Mouse (Mus musculus): ENCODE results near the gene Ceacam3. TPM values are rescaled to one million over a fixed set of nuclear protein-coding genes. Genes with fewer than 3 reads are reported as not detected.
"Not testable (repeated sequence)": the region's sequence is repeated elsewhere in the genome, so short reads cannot be mapped to it uniquely, and the experiment has no call there.

The Ceacam3 gene
- polyA plus RNA-seq (2014; fragmentation: Nextera tagmentation; extraction: Ambion mirVana), result not detected in 2 replicates

DNA sequence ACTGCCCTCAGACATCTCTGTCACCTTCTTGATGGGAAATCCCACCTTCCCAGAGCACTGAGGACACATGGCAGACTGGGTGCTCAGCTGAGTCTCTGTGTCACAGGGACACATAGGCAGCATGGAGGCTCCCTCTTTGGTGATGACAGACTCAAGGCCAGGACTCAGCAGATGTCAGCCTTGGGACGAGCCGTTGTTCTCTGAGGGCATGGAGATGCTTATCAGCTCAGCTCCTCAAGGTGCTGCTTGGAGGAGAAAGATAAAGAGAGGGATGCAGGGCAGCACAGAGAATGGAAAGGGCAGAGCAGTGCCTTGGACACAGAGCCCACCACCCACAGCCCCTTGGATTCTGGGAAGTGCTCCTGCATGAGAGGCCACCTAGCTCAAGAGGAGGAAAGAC lies at the start of gene Ceacam3:
TSS of gene Ceacam3 (plus strand) at position 352 of the 400 bp plus-strand sequence.
- Histone ChIP-seq H3K27ac (ENCODE audit: low read depth, low read length) (no peak within 1 kb of the TSS), H3K4me1 (ENCODE audit: control insufficient read depth, insufficient read depth, low read length) (no peaks in the 10 kb centered on the region), H3K9ac (ENCODE audit: low read depth, low read length) (no peak within 1 kb of the TSS), H3K27me3 (ENCODE audit: control insufficient read depth, insufficient read depth, low read length) (no peaks in the 10 kb centered on the region), H3K36me3 (ENCODE audit: control insufficient read depth, insufficient read depth, low read length) (no peaks in the 10 kb centered on the region), H3K4me2 (no peak within 1 kb of the TSS), H3K4me3 (ENCODE audit: low read depth, low read length) (no peak within 1 kb of the TSS), H3K9me3 (replicated peaks; ENCODE audit: control insufficient read depth, low read length) (no peaks in the 10 kb centered on the region; the same call in 1 of the 2 replicates)
- no peak for ATAC-seq (replicated peaks; ENCODE audit: insufficient number of reproducible peaks, low FRiP score, low TSS enrichment)
- 69% methylated on average over 2 of the region's 2 CpGs for WGBS (ENCODE audit: insufficient replicate concordance)

DNA sequence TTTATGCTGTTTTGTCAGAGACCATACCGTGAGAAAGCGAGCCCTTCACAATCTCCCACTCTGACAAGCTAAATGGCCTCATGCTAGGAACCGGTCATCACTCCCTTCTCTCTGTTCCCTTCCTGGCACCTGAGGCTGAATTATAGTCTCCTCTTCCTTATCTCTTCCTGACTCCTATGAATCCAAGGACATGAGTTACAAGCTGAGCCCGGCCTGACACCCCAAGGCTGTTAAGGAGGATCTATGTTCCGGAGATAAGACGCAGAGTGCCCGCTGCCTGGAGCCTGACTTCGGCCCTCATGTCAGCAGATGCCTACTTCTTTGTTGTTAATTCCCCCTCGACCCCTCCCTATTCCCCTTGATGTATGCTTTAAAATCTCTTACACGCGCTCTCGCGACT lies 48.5 kb upstream of the Ceacam3 start:
- H3K27me3 ChIP-seq (ENCODE audit: control insufficient read depth, insufficient read depth, low read length); H3K27ac ChIP-seq (ENCODE audit: low read depth, low read length); H3K4me3 ChIP-seq (ENCODE audit: low read depth, low read length); H3K36me3 ChIP-seq (ENCODE audit: control insufficient read depth, insufficient read depth, low read length); H3K9me3 ChIP-seq (replicated peaks; ENCODE audit: control insufficient read depth, low read length); ATAC-seq (replicated peaks; ENCODE audit: insufficient number of reproducible peaks, low FRiP score, low TSS enrichment); H3K9ac ChIP-seq (ENCODE audit: low read depth, low read length); H3K4me2 ChIP-seq; H3K4me1 ChIP-seq (ENCODE audit: control insufficient read depth, insufficient read depth, low read length): not testable (repeated sequence)
- 83% methylated on average over 13 of the region's 13 CpGs for WGBS (ENCODE audit: insufficient replicate concordance)

DNA sequence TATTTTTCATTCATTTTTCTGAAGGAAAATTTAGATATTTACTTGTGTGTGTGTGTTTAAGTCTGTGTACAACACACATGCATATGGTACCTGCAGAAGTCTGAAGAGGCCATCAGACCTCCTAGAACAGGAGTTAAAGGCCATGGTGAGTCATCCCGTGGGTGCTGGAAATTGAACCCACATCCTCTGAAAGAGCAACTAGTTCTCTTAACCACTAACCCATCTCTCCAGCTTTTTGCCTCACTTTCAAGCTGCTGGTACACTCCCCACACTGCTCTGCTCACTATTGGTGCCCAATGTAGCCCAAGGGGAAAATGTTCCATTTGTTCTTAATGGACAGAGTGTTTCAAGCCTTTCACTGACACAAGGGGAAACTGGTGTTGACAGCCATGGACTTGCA lies 14.8 kb upstream of the Ceacam3 start:
- Histone ChIP-seq H3K9me3 (replicated peaks; ENCODE audit: control insufficient read depth, low read length) (no peaks in the 10 kb centered on the region), H3K27ac (ENCODE audit: low read depth, low read length) (no peak overlapping the region)
- 70% methylated on average over 1 of the region's 1 CpGs for WGBS (ENCODE audit: insufficient replicate concordance)

DNA sequence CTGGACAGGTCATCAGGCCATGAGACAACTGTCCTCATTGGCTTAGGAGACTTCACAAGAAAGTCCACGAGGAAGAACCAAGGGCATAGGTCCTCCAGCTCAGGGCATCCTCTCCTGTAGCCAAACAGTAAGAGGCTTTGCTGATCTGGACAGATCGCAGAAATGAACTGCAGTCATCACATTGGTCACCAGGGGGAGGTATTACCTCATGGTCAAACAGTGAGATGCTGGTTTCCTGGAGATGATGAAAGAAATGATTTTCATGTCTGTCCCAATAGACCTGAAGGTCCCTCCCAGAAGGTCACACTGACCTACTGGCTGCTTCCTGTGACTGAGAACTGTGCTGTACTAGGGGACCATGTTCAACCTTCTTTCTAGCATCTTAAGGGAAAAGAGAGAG lies 5.6 kb downstream of the Ceacam3 start:
- no peak for ATAC-seq (replicated peaks; ENCODE audit: insufficient number of reproducible peaks, low FRiP score, low TSS enrichment)
- no peak overlapping the region for H3K9ac ChIP-seq (ENCODE audit: low read depth, low read length)
- WGBS (ENCODE audit: insufficient replicate concordance), result 38% methylated on average over 2 of the region's 2 CpGs
- no peak overlapping the region for H3K27ac ChIP-seq (ENCODE audit: low read depth, low read length)
- H3K9me3 ChIP-seq (replicated peaks; ENCODE audit: control insufficient read depth, low read length), result no peaks in the 10 kb centered on the region; the same call in none of the 2 replicates
- no peaks in the 10 kb centered on the region for H3K4me1 ChIP-seq (ENCODE audit: control insufficient read depth, insufficient read depth, low read length)
- no peak overlapping the region for H3K4me3 ChIP-seq (ENCODE audit: low read depth, low read length)
- no peak overlapping the region for H3K4me2 ChIP-seq
- H3K36me3 ChIP-seq (ENCODE audit: control insufficient read depth, insufficient read depth, low read length), result no peaks in the 10 kb centered on the region
- no peaks in the 10 kb centered on the region for H3K27me3 ChIP-seq (ENCODE audit: control insufficient read depth, insufficient read depth, low read length)

More for the DNA sequence above, 14.8 kb upstream of the Ceacam3 start:
- no peaks in the 10 kb centered on the region for H3K36me3 ChIP-seq (ENCODE audit: control insufficient read depth, insufficient read depth, low read length)
- no peak overlapping the region for H3K4me3 ChIP-seq (ENCODE audit: low read depth, low read length)
- H3K4me1 ChIP-seq (ENCODE audit: control insufficient read depth, insufficient read depth, low read length), result no peaks in the 10 kb centered on the region
- no peak overlapping the region for H3K9ac ChIP-seq (ENCODE audit: low read depth, low read length)
- ATAC-seq (replicated peaks; ENCODE audit: insufficient number of reproducible peaks, low FRiP score, low TSS enrichment), result no peak
- no peak overlapping the region for H3K4me2 ChIP-seq
- no peaks in the 10 kb centered on the region for H3K27me3 ChIP-seq (ENCODE audit: control insufficient read depth, insufficient read depth, low read length)

DNA sequence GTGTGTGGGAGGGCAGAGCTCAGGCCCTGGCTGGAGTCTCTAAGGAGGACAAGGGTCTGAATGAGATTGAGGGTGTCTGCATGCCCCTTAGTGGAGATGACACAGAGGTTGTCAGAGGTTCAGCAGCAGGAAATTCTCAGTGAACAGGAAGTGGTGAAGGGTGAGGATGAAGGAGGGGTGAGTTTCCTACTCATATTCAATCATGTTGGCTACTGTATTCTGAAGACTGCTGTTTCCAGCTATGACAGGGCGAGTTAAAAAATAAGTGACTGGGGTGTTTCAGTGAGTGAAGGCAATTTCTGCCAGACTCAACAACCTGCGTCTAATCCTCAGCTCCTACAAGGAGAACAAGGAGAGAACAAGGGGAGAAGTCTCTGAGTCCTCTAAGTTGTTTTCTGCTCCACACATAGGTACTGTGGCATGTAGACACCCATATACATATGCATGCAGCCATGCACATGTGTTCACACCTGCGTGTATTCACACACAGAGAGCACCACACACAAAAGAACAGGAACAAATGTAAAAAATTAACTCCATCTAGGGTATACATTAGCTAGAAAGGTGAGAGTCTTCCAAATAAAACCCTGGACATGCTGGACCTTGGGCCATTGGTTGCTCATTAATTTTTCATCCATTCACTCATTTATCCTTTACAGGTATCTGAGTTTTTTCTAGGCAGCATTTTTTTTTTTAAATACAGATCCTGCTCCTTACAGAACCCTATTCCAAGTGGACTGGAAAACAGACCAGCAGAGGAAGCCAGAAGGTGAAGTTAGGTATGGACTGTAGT lies 7.0 kb downstream of the Ceacam3 start:
- 61% methylated on average over 3 of the region's 3 CpGs for WGBS (ENCODE audit: insufficient replicate concordance)
- no peak overlapping the region for H3K4me2 ChIP-seq
- H3K4me1 ChIP-seq (ENCODE audit: control insufficient read depth, insufficient read depth, low read length), result no peaks in the 10 kb centered on the region
- no peaks in the 10 kb centered on the region; the same call in none of the 2 replicates for H3K9me3 ChIP-seq (replicated peaks; ENCODE audit: control insufficient read depth, low read length)
- ATAC-seq (replicated peaks; ENCODE audit: insufficient number of reproducible peaks, low FRiP score, low TSS enrichment), result no peak
- H3K36me3 ChIP-seq (ENCODE audit: control insufficient read depth, insufficient read depth, low read length), result no peaks in the 10 kb centered on the region
- H3K27ac ChIP-seq (ENCODE audit: low read depth, low read length), result no peak overlapping the region
- H3K4me3 ChIP-seq (ENCODE audit: low read depth, low read length), result no peak overlapping the region
- no peaks in the 10 kb centered on the region for H3K27me3 ChIP-seq (ENCODE audit: control insufficient read depth, insufficient read depth, low read length)
- no peak overlapping the region for H3K9ac ChIP-seq (ENCODE audit: low read depth, low read length)

DNA sequence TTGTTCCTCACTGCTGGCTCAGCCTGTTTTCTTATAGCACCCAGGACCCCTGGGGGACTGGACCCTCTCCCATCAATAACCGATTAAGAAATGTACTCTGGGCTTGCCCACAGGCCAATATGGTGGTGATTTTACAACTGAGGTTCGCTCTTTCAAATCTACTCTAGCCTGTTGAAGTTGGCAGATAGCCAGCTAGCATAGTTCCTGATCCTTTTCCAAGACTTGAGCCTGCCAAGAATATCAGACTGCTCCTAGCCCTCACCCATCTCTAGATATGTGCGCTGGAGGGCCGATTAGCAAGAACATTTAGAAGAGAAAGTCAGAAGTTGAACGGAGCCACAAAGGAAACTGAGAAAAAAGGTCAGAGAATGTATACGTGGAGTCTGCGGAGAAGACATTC lies 8.9 kb downstream of the Ceacam3 start:
- no peak overlapping the region for H3K27ac ChIP-seq (ENCODE audit: low read depth, low read length)
- H3K4me3 ChIP-seq (ENCODE audit: low read depth, low read length), result no peak overlapping the region
- no peaks in the 10 kb centered on the region for H3K4me1 ChIP-seq (ENCODE audit: control insufficient read depth, insufficient read depth, low read length)
- H3K27me3 ChIP-seq (ENCODE audit: control insufficient read depth, insufficient read depth, low read length), result no peaks in the 10 kb centered on the region
- no peaks in the 10 kb centered on the region; the same call in none of the 2 replicates for H3K9me3 ChIP-seq (replicated peaks; ENCODE audit: control insufficient read depth, low read length)
- no peak for ATAC-seq (replicated peaks; ENCODE audit: insufficient number of reproducible peaks, low FRiP score, low TSS enrichment)
- H3K36me3 ChIP-seq (ENCODE audit: control insufficient read depth, insufficient read depth, low read length), result no peaks in the 10 kb centered on the region
- no peak overlapping the region for H3K9ac ChIP-seq (ENCODE audit: low read depth, low read length)
- 63% methylated on average over 7 of the region's 7 CpGs for WGBS (ENCODE audit: insufficient replicate concordance)
- H3K4me2 ChIP-seq, result no peak overlapping the region

DNA sequence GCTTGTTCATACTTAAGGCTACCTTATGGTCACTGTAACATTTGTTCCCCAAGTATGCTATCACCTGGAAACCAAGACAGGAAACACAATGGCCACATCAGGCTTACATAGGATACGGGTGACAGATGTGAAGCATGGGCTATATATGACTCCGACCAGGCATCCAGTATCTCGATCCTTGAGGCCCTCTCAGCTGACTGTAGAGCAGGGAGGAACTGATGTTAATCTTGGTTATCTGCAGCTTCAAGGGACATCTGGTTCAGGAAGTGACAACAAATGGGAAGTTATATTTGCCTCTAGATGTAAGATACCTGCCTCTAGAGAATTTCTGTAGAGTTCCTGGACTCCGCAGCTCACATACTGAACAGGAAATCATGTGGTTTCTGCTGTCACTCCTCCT lies 21.7 kb downstream of the Ceacam3 start:
- WGBS (ENCODE audit: insufficient replicate concordance), result 69% methylated on average over 4 of the region's 4 CpGs
- H3K27ac ChIP-seq (ENCODE audit: low read depth, low read length), result no peak overlapping the region
- H3K4me2 ChIP-seq, result no peak overlapping the region

DNA sequence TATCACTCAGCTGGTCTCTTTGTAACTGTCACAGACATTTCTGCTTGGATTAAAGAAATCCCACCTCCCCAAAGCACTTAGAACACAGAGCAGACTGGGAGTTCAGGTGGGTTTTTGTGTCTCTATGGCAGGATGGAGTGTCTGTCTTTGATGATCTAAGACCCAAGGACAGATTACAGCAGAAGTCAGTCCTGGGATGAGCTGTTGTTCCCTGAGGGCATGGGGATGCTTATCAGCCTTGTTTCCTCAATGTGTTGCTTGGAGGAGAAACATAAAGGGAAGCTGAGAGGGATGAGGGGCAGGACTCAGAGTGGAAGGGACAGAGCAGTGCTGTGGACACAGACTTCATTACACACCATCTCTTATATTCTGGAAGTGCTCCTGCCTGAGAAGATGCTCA lies 53.1 kb downstream of the Ceacam3 start, which contains the start of gene Psg29:
TSS of gene Psg29 (plus strand) at position 301 of the 400 bp plus-strand sequence.
- ATAC-seq (replicated peaks; ENCODE audit: insufficient number of reproducible peaks, low FRiP score, low TSS enrichment), result no peak

More for the DNA sequence above, 21.7 kb downstream of the Ceacam3 start:
- H3K9ac ChIP-seq (ENCODE audit: low read depth, low read length), result no peak overlapping the region
- no peak for ATAC-seq (replicated peaks; ENCODE audit: insufficient number of reproducible peaks, low FRiP score, low TSS enrichment)
- H3K9me3 ChIP-seq (replicated peaks; ENCODE audit: control insufficient read depth, low read length), result peaks cover 13% of the 10 kb centered on the region
- H3K36me3 ChIP-seq (ENCODE audit: control insufficient read depth, insufficient read depth, low read length), result no peaks in the 10 kb centered on the region
- no peak overlapping the region for H3K4me3 ChIP-seq (ENCODE audit: low read depth, low read length)
- no peaks in the 10 kb centered on the region for H3K27me3 ChIP-seq (ENCODE audit: control insufficient read depth, insufficient read depth, low read length)
- no peaks in the 10 kb centered on the region for H3K4me1 ChIP-seq (ENCODE audit: control insufficient read depth, insufficient read depth, low read length)

More for the DNA sequence above, 53.1 kb downstream of the Ceacam3 start, which contains the start of gene Psg29:
- Histone ChIP-seq H3K4me1 (ENCODE audit: control insufficient read depth, insufficient read depth, low read length) (no peaks in the 10 kb centered on the region), H3K4me2 (no peak within 1 kb of the TSS), H3K27me3 (ENCODE audit: control insufficient read depth, insufficient read depth, low read length) (no peaks in the 10 kb centered on the region), H3K4me3 (ENCODE audit: low read depth, low read length) (no peak within 1 kb of the TSS), H3K9ac (ENCODE audit: low read depth, low read length) (no peak within 1 kb of the TSS), H3K27ac (ENCODE audit: low read depth, low read length) (no peak within 1 kb of the TSS), H3K36me3 (ENCODE audit: control insufficient read depth, insufficient read depth, low read length) (no peaks in the 10 kb centered on the region), H3K9me3 (replicated peaks; ENCODE audit: control insufficient read depth, low read length) (peaks cover 12% of the 10 kb centered on the region)

Data from heart, embryonic 11.5 days (tissue).